Mouse (Mus musculus): ENCODE measurements around the gene Eva1c.
A peak's percentile ranks its signal among the peaks of the same experiment; 100 is the strongest.

The Eva1c gene

GRCm38 (mm10) chr16:90917156-90917555 is 90.6 kb downstream of the Eva1c start:
- DNase-seq (ENCODE audit: low read depth, low spot score): no peak

DNA sequence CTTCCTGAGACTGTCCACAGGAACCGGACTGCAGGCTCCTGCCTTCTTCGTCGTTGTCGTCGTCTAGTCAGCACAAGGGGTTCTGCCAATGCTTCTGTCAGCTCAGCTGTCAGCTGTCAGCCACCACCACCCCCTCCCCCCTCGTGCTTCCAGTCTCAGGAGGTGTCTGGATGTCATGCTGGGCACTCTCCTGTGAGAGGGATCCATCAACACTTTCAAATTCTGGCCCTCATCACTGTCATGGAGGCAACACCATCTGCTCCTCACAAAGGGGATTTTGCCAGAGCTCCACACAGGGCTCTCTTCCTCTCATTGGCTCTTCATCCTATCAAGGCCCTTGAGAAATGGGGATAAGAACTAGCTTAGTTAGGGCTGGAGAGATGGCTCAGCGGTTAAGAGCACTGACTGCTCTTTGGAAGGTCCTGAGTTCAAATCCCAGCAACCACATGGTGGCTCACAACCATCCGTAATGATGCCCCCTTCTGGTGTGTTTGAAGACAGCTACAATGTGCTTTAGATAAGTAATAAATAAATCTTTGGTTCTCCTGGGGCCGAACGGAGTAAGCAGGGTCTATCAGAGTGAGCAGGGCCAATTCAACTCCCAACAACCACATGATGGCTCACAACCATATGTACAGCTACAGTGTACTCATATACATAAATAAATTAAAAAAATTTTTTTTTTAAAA is 95.1 kb downstream of the Eva1c start:
- peak; percentile 16 for DNase-seq (ENCODE audit: low read depth, low spot score)

DNA sequence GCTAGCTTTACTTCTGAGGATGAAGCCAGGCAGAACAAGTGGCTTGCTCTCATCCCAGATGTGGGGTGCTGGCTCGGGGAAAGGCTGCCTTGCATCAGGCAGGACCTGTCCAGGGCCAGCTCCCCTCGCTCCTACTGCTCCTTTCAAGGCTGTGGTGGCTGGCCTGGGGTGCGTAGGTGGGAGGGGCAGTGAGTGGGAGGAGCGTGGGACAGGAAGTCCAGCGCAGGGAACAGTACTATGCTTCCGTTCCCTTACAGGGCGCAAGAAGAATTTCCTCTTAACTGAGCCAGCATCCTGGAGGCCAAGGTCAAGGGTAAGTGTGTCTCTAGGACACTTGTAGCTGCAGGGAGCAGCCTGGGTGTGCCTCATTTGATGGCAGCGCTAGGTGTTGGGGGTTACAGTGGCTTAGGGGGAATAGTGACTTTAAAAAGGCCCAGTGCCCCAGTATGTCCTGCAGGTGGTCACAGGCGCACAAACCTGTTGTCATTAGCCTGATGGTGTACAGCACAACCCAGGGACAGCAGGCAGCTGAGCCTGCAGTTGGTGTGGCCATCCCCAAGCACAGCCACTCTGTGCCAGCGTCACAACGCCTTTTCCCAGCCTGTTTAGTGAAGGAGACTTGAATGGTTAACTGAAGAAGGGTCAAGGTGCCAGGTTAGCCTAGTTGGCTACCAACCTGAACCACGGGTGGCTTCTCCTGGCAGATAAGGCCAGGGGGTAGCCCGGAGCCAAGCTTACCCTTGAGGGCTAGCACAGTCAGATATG is 98.3 kb downstream of the Eva1c start:
- peak; percentile 84 for DNase-seq (ENCODE audit: low read depth, low spot score)

- DNase-seq (ENCODE audit: low read depth, low spot score): peak; percentile 77
Observed at GRCm38 (mm10) chr16:90925461-90925860, 98.9 kb downstream of the Eva1c start.

GRCm38 (mm10) chr16:90927446-90927845 is 100.9 kb downstream of the Eva1c start:
- DNase-seq (ENCODE audit: low read depth, low spot score): no peak

- DNase-seq (ENCODE audit: low read depth, low spot score): no peak
Observed at GRCm38 (mm10) chr16:90933534-90934176, 107.1 kb downstream of the Eva1c start.

DNA sequence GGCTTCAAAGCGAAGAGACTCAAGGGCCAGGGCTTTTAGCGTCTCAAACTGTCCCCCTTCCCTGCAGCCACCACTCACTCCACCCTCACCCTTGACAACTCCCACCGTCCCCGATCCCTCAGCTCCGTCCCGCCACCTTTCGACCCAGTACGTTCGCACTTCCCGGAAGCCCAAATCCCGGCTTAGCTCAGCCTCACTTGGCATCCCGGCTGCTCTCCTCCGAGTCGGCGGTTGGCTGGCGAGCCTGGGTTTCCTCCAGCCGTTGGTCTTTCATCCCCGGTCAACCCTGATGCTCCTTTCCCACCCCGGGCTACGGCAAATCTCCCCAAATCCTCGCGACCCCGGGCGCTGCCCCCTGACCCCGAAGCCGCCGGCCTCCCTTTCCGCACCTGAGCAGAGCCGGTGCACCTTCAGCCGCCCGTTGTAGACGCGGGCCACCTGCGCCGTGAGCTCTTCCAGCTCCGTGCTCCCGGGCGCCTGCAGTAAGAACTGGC is 107.7 kb downstream of the Eva1c start:
- DNase-seq (ENCODE audit: low read depth, low spot score): peak; percentile 75

GRCm38 (mm10) chr16:90934687-90935328 is 108.3 kb downstream of the Eva1c start, which contains the start of gene Cfap298:
Cfap298 (minus strand) TSS chr16:90935114.
- DNase-seq (ENCODE audit: low read depth, low spot score): peak; percentile 99

DNA sequence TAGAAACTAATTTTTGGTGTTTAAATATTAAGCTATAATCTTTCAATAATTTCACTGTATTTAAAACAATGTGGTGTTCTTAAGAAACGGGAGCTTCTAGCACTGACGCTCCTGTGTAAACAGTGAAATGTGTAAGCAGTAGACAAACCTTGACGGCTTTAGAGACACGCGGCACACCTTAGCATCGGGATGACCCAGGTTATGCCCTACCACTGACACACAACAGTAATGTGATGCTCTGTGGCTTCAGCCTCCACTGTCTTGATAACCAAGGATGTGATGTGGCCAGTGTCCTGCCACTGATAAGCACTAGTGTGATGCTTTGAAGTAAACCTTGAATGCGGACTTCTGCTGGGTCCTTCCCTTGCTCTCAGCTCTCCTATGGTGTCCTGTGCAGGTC is 114.7 kb downstream of the Eva1c start:
- no peak for DNase-seq (ENCODE audit: low read depth, low spot score)

- DNase-seq (ENCODE audit: low read depth, low spot score): no peak
Observed at GRCm38 (mm10) chr16:90946977-90947376, 120.5 kb downstream of the Eva1c start.

- DNase-seq (ENCODE audit: low read depth, low spot score): no peak
Observed at GRCm38 (mm10) chr16:90950354-90950963, 123.9 kb downstream of the Eva1c start.

- DNase-seq (ENCODE audit: low read depth, low spot score): no peak
Observed at GRCm38 (mm10) chr16:90953147-90953546, 126.6 kb downstream of the Eva1c start.

DNA sequence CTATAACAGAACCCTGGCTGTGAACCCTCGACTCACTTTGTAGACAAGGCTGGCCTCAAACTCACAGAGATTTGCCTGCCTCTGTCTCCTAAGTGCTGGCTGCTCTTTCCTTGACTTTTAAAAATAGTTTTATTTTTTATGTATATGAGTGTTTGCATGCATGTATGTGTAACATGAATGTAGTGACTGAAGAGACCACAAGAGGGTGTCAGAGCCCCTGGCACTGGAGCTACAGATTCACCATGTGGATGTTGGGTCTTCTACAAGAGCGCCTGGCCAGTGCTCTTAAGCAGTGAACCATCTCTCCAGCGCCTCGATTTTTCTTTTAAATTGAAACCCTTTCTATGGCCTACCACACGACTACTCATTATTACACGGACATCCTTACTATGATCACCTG is 127.3 kb downstream of the Eva1c start:
- DNase-seq (ENCODE audit: low read depth, low spot score): peak; percentile 44
